Mouse (Mus musculus) CH12.LX (cell line): ENCODE measurements around the gene Csmd2. TPM values are rescaled to one million over a fixed set of nuclear protein-coding genes. Genes with fewer than 3 reads are reported as not detected.

Experiments used
- DNase-seq: peaks from one replicate; pipeline ENCODE4 v3.0.0-alpha.2; 2013; ENCODE audit errors: extremely low read depth
- H3K27ac ChIP-seq: 2 replicates; pipeline ENCODE4 v1.5.1; 2012; ENCODE audit warnings: low read depth, mild to moderate bottlenecking, control low read depth, moderate library complexity; ENCODE audit not compliant: insufficient read depth
- H3K27me3 ChIP-seq: replicated peaks from 2 replicates; pipeline ENCODE3; 2012; ENCODE audit warnings: inconsistent platforms
- H3K36me3 ChIP-seq, 2 experiments: replicated peaks in 1 of 2; 2 replicates each; pipeline versions ENCODE3 to v1.6.1; 2012; ENCODE audit warnings: inconsistent platforms in 1 of 2, low read length in 1 of 2, mild to moderate bottlenecking in 1 of 2, mixed read lengths in 1 of 2, moderate library complexity in 1 of 2; ENCODE audit not compliant: control insufficient read depth in 1 of 2, insufficient read depth in 1 of 2
- H3K4me1 ChIP-seq, 2 experiments: 2 replicates each; pipeline ENCODE4 v1.6.1; 2012; ENCODE audit warnings: inconsistent platforms in 1 of 2, moderate library complexity in 1 of 2; ENCODE audit not compliant: insufficient read depth in 2 of 2, control insufficient read depth in 1 of 2
- H3K4me2 ChIP-seq: 2 replicates; pipeline ENCODE4 v1.6.1; 2012; ENCODE audit warnings: low read depth, mild to moderate bottlenecking, control low read depth; ENCODE audit not compliant: poor library complexity, insufficient read depth, severe bottlenecking
- H3K4me3 ChIP-seq, 3 experiments: fragments of 150-350 bp in 1 of 3; sonication (generic) in 1 of 3; replicated peaks in 1 of 3; 2 replicates each; pipeline versions ENCODE3 to v1.5.1; 2011 to 2012; ENCODE audit warnings: low read depth in 2 of 3, low read length in 2 of 3, mild to moderate bottlenecking in 2 of 3, moderate library complexity in 2 of 3, control low read depth in 1 of 3, improper control_type of control experiment in 1 of 3, inconsistent platforms in 1 of 3, mixed read lengths in 1 of 3; ENCODE audit not compliant: poor library complexity in 1 of 3
- H3K79me2 ChIP-seq: replicated peaks from 2 replicates; pipeline ENCODE4 v1.6.1; 2012; ENCODE audit warnings: mild to moderate bottlenecking, moderate library complexity; ENCODE audit not compliant: control insufficient read depth, poor library complexity, insufficient read depth, severe bottlenecking; ENCODE audit errors: extremely low read depth
- H3K9ac ChIP-seq: 2 replicates; pipeline ENCODE4 v1.6.1; 2012; ENCODE audit warnings: low read depth, mild to moderate bottlenecking, control low read depth, moderate library complexity; ENCODE audit not compliant: insufficient read depth
- H3K9me3 ChIP-seq: replicated peaks from 2 replicates; pipeline ENCODE3; 2012; ENCODE audit warnings: low read length, inconsistent platforms, mixed read lengths
- CHD2 ChIP-seq: IDR thresholded peaks from 2 replicates; pipeline ENCODE4 v1.6.1; 2011; ENCODE audit warnings: low read length, improper control_type of control experiment
- CTCF ChIP-seq, 2 experiments: IDR thresholded peaks in 1 of 2; conservative IDR thresholded peaks in 1 of 2; 2 replicates each; pipeline ENCODE4 v1.5.1; 2011 to 2012; ENCODE audit warnings: low read depth in 2 of 2, low read length in 2 of 2, improper control_type of control experiment in 1 of 2, inconsistent platforms in 1 of 2, mild to moderate bottlenecking in 1 of 2, moderate library complexity in 1 of 2
- E2F4 ChIP-seq: IDR thresholded peaks from 2 replicates; pipeline ENCODE4 v1.6.1; 2011; ENCODE audit warnings: low read depth, low read length, improper control_type of control experiment; ENCODE audit not compliant: insufficient replicate concordance
- ELF1 ChIP-seq: IDR thresholded peaks from 2 replicates; pipeline ENCODE4 v1.6.1; 2014; ENCODE audit warnings: low read depth, mild to moderate bottlenecking, inconsistent platforms, low read length, improper control_type of control experiment
- HCFC1 ChIP-seq: IDR thresholded peaks from 2 replicates; pipeline ENCODE4 v1.6.1; 2012; ENCODE audit warnings: low read depth, mild to moderate bottlenecking, inconsistent platforms, low read length, improper control_type of control experiment
- IRF4 ChIP-seq: IDR thresholded peaks from 2 replicates; pipeline ENCODE4 v1.6.1; 2014; ENCODE audit warnings: low read depth, mild to moderate bottlenecking, inconsistent platforms, low read length, improper control_type of control experiment
- KAT2A ChIP-seq: IDR thresholded peaks from 2 replicates; pipeline ENCODE4 v1.6.1; 2012; ENCODE audit warnings: low read length, improper control_type of control experiment, inconsistent platforms; ENCODE audit not compliant: insufficient replicate concordance
- MAX ChIP-seq: IDR thresholded peaks from 2 replicates; pipeline ENCODE4 v1.6.1; 2011; ENCODE audit warnings: low read length, improper control_type of control experiment
- MAZ ChIP-seq: IDR thresholded peaks from 2 replicates; pipeline ENCODE4 v1.6.1; 2012; ENCODE audit warnings: low read depth, mild to moderate bottlenecking, inconsistent platforms, low read length, improper control_type of control experiment, moderate library complexity
- MXI1 ChIP-seq: IDR thresholded peaks from 2 replicates; pipeline ENCODE4 v1.6.1; 2011; ENCODE audit warnings: mild to moderate bottlenecking, low read depth, low read length, improper control_type of control experiment
- MYC ChIP-seq: IDR thresholded peaks from 2 replicates; pipeline ENCODE4 v1.6.1; 2011; ENCODE audit warnings: low read depth, mild to moderate bottlenecking, improper control_type of control experiment, low read length
- NELFE ChIP-seq: IDR thresholded peaks from 2 replicates; pipeline ENCODE4 v1.6.1; 2011; ENCODE audit warnings: low read depth, low read length, improper control_type of control experiment
- POLR2A ChIP-seq: IDR thresholded peaks from 2 replicates; pipeline ENCODE4 v1.6.1; 2011; ENCODE audit warnings: low read depth, mild to moderate bottlenecking, improper control_type of control experiment, low read length
- RAD21 ChIP-seq: IDR thresholded peaks from 2 replicates; pipeline ENCODE4 v1.6.1; 2011; ENCODE audit warnings: low read depth, mild to moderate bottlenecking, low read length, improper control_type of control experiment, moderate library complexity
- RCOR1 ChIP-seq: conservative IDR thresholded peaks from 2 replicates; pipeline ENCODE4 v1.6.1; 2012; ENCODE audit warnings: low read depth, mild to moderate bottlenecking, inconsistent platforms, low read length, improper control_type of control experiment
- TBP ChIP-seq: conservative IDR thresholded peaks from 2 replicates; pipeline ENCODE4 v1.6.1; 2011; ENCODE audit warnings: low read depth, low read length, improper control_type of control experiment
- UBTF ChIP-seq: IDR thresholded peaks from 2 replicates; pipeline ENCODE4 v1.6.1; 2012; ENCODE audit warnings: low read depth, mild to moderate bottlenecking, inconsistent platforms, low read length, improper control_type of control experiment, moderate library complexity
- ZC3H11A ChIP-seq: IDR thresholded peaks from 2 replicates; pipeline ENCODE4 v1.6.1; 2012; ENCODE audit warnings: low read depth, mild to moderate bottlenecking, inconsistent platforms, low read length, improper control_type of control experiment
- dilution Hi-C: fragments of 300-500 bp; cut with MboI; formaldehyde crosslinking; loops from 2 replicates; pipeline ENCODE4 v1.14.3; 2020; ENCODE audit warnings: low sequenced_read_pairs; ENCODE audit not compliant: extremely low pct_unique_long_range_greater_than_20kb, extremely low pct_ligation_motif_present
- in situ Hi-C: fragments of 300-500 bp; cut with MboI; formaldehyde crosslinking; loops from 3 replicates; pipeline ENCODE4 v1.14.3; 2019; ENCODE audit warnings: low sequenced_read_pairs, low pct_ligation_motif_present, low pct_unique_long_range_greater_than_20kb, mixed read lengths
- polyA plus RNA-seq: library from polyadenylated mRNA; unstranded; fragments of >175 nt; gene quantifications from 2 replicates; pipeline ENCODE4 v1.2.1, GENCODE M21; 2012; ENCODE audit warnings: low read depth; ENCODE audit not compliant: insufficient read length
- total RNA-seq, 2 experiments: library from RNA; depleted of rRNA; stranded (reverse); fragments of 300-350 nt in 1 of 2; fragments of >200 nt in 1 of 2; gene quantifications; 2 replicates each; pipeline ENCODE4 v1.2.3; 2012 to 2014

Gene Csmd2
- total and polyA plus RNA-seq, 3 experiments, result 0.08 to 0.80 TPM; not detected in 1

DNA sequence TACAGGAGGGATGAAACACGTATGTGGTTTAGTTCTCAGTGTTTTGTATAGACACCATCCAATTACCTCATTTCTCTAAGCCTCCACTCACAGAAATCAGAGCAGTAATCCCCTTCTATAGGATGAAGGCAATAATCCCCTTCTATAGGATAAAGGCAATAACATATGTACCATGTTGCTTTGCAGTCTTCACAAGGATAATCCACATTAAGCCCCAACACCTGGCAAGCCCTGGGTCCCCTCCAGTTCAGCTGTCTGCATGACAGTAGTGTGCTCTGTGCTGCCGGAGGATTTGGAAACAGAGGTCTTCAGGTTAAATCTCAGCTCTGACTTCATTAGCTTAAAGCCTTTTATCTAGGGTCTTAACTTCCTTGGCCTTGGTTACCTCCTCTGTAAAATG lies 391.3 kb downstream of the Csmd2 start:
- Histone ChIP-seq H3K36me3 (no peaks in the 10 kb centered on the region), H3K9ac (no peak overlapping the region), H3K27ac (no peak overlapping the region), H3K4me2 (no peak overlapping the region), H3K27me3 (peaks cover 2% of the 10 kb centered on the region), H3K9me3 (peaks cover 34% of the 10 kb centered on the region), H3K4me3 (no peak overlapping the region), H3K4me1 (no peaks in the 10 kb centered on the region), H3K79me2 (no peaks in the 10 kb centered on the region)
- no peak for DNase-seq
- TF ChIP-seq HCFC1 (no peak), MAZ (no peak)
- in situ Hi-C loops, result no loop called here
- dilution Hi-C loops, result no loop called here

DNA sequence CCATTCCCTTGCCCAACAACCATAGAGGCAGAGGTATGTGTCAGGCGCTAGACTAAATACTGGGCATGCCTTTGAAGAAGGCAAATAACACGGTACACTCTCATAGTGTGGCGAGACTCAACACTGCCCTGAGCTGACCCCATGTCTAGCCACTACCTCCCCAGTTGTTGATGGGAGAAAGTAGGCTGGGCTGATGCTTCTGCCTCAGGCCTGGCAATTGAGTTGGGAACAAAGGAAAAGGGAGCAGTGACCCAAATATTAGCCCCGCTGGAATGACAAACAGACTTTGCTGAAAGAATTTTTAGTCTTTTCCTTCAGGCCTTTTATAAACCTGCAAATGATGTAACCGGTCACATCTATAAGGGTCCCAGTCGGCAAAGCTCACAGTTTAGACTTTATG lies 393.7 kb downstream of the Csmd2 start:
- dilution Hi-C loops, result no loop called here
- Histone ChIP-seq H3K4me3 (no peak overlapping the region), H3K36me3 (no peaks in the 10 kb centered on the region), H3K79me2 (no peaks in the 10 kb centered on the region), H3K9me3 (peaks cover 25% of the 10 kb centered on the region), H3K27me3 (no peaks in the 10 kb centered on the region), H3K4me1 (no peaks in the 10 kb centered on the region), H3K27ac (no peak overlapping the region), H3K4me2 (no peak overlapping the region), H3K9ac (no peak overlapping the region)
- in situ Hi-C loops, result no loop called here
- TF ChIP-seq NELFE (no peak), RCOR1 (no peak), KAT2A (no peak), IRF4 (no peak), RAD21 (no peak), TBP (no peak), MYC (no peak), CHD2 (no peak), UBTF (no peak), POLR2A (no peak), CTCF (conservative IDR thresholded peaks at IDR 0.05 in 1 of 2, IDR thresholded peaks at IDR 0.05 in 1 of 2; ENCODE audit: low read depth in 2 of 2, low read length in 2 of 2) (no peak), ZC3H11A (no peak), E2F4 (no peak), MAX (no peak), ELF1 (no peak), MXI1 (no peak)
- no peak for DNase-seq
